Mouse (Mus musculus): ENCODE measurements around the gene Zfp213.

DNA sequence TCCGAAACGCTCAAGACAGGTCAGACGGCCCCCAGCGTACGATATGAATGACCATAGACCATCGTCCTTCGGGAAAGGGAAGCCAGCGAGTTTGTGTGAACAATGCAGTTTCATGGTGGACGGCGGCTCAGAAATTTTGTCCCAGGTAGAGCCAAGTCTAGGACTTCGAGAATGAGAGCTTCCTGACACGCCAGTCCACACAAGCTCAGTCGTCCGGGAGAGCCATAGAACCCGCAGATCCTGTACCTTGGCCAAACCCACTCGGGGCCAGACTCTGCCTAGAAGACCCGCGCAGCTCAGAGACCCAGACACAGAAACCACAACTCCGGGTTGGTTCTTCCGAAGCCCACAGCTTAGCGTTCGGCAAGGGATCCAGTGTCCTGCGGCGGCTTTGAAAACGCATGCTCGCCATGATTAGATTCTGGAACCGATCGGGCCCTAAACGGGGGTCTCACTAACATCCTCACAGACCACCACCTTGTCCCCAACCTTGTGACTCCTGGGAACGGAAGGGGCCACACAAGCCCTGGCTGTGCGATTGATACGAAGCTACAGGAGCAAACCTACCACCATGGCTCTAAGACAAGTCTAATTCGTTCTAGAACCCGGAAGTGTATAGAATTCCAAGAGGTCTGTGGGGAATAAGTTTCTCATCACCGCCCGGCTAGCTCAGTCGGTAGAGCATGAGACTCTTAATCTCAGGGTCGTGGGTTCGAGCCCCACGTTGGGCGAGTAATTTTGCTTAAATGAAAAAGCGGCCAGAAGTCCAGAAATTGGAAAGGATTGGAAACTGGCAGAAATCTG lies 17.1 kb downstream of the Zfp213 start:
- no peak for TF ChIP-seq GATA1 (IDR thresholded peaks at IDR 0.05; ENCODE audit: borderline replicate concordance, low read length)
- TF ChIP-seq FLI1 (IDR thresholded peaks at IDR 0.05; ENCODE audit: low read length) = no peak

Measured in megakaryocyte, embryonic 14.5 days (primary cell).